Mouse (Mus musculus): ENCODE results near the gene Nipsnap3b. TPM values are rescaled to one million over a fixed set of nuclear protein-coding genes. Genes with fewer than 3 reads are reported as not detected.

Nipsnap3b gene
- 27.9 and 34.0 TPM in 2 replicates for polyA plus RNA-seq (2015; fragmentation: Nextera tagmentation; extraction: Ambion mirVana)

GRCm38 (mm10) chr4:53011732-53012361, at the start of gene Nipsnap3b:
Gene Nipsnap3b (plus strand): TSS chr4:53011880.
- Histone ChIP-seq H3K9ac (ENCODE audit: low read depth, low read length) (peak within 1 kb of the TSS; percentile 85), H3K4me2 (ENCODE audit: low read depth, low read length) (peak within 1 kb of the TSS; percentile 76), H3K36me3 (ENCODE audit: control insufficient read depth, insufficient read depth) (peaks cover 13% of the 10 kb centered on the region), H3K27me3 (ENCODE audit: control insufficient read depth, insufficient read depth, low read depth, low read length) (no peaks in the 10 kb centered on the region), H3K9me3 (replicated peaks; ENCODE audit: control insufficient read depth, low read length) (no peaks in the 10 kb centered on the region), H3K4me3 (ENCODE audit: low read depth, low read length) (peak within 1 kb of the TSS; percentile 86), H3K27ac (ENCODE audit: low read length) (peak within 1 kb of the TSS; percentile 84), H3K4me1 (ENCODE audit: control insufficient read depth, low read depth, low read length) (peaks cover 7% of the 10 kb centered on the region)
- peak; percentile 96 for ATAC-seq (ENCODE audit: low read depth)
- WGBS (ENCODE audit: insufficient replicate concordance) = under 1% methylated on average over 63 of the region's 63 CpGs

DNA sequence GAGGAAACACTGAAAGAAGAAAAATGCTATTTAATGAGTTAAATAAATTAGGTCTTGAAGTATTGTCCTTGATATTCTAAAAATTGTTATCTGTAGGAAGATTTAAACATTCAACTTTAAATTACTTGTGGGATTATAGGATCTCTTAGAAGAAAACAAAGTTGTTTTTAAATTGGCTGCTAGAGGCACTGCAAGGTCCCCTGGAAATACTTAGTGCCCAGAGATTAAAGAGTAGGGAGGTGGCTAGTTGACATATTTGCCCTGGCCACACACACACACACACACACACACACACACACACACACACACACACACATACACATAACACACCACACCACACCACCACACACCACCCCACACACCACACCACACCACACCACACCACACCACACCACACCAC, 47.4 kb upstream of the Nipsnap3b start, which contains the start of gene Olfr270:
TSS of gene Olfr270 (plus strand) at position 301 of the 400 bp plus-strand sequence.
- Histone ChIP-seq H3K4me3 (ENCODE audit: low read depth, low read length) (no peak within 1 kb of the TSS), H3K4me2 (ENCODE audit: low read depth, low read length) (no peak within 1 kb of the TSS), H3K9me3 (replicated peaks; ENCODE audit: control insufficient read depth, low read length) (no peaks in the 10 kb centered on the region), H3K36me3 (ENCODE audit: control insufficient read depth, insufficient read depth) (no peaks in the 10 kb centered on the region), H3K4me1 (ENCODE audit: control insufficient read depth, low read depth, low read length) (no peaks in the 10 kb centered on the region), H3K9ac (ENCODE audit: low read depth, low read length) (no peak within 1 kb of the TSS), H3K27me3 (ENCODE audit: control insufficient read depth, insufficient read depth, low read depth, low read length) (no peaks in the 10 kb centered on the region), H3K27ac (ENCODE audit: low read length) (no peak within 1 kb of the TSS)
- no peak for ATAC-seq (ENCODE audit: low read depth)

- Histone ChIP-seq H3K4me2 (ENCODE audit: low read depth, low read length) (no peak overlapping the region), H3K27ac (ENCODE audit: low read length) (no peak overlapping the region), H3K4me1 (ENCODE audit: control insufficient read depth, low read depth, low read length) (no peaks in the 10 kb centered on the region), H3K36me3 (ENCODE audit: control insufficient read depth, insufficient read depth) (no peaks in the 10 kb centered on the region), H3K9me3 (replicated peaks; ENCODE audit: control insufficient read depth, low read length) (no peaks in the 10 kb centered on the region), H3K27me3 (ENCODE audit: control insufficient read depth, insufficient read depth, low read depth, low read length) (no peaks in the 10 kb centered on the region), H3K4me3 (ENCODE audit: low read depth, low read length) (no peak overlapping the region), H3K9ac (ENCODE audit: low read depth, low read length) (no peak overlapping the region)
- WGBS (ENCODE audit: insufficient replicate concordance) = 50% methylated on average over 2 of the region's 2 CpGs
- no peak for ATAC-seq (ENCODE audit: low read depth)
Observed at GRCm38 (mm10) chr4:52985216-52985615, 26.5 kb upstream of the Nipsnap3b start.

- no peaks in the 10 kb centered on the region for H3K36me3 ChIP-seq (ENCODE audit: control insufficient read depth, insufficient read depth)
- no peak overlapping the region for H3K4me2 ChIP-seq (ENCODE audit: low read depth, low read length)
- no peaks in the 10 kb centered on the region for H3K4me1 ChIP-seq (ENCODE audit: control insufficient read depth, low read depth, low read length)
- no peak overlapping the region for H3K4me3 ChIP-seq (ENCODE audit: low read depth, low read length)
- H3K9ac ChIP-seq (ENCODE audit: low read depth, low read length) = no peak overlapping the region
- WGBS (ENCODE audit: insufficient replicate concordance) = 63% methylated on average over 2 of the region's 2 CpGs
- H3K27me3 ChIP-seq (ENCODE audit: control insufficient read depth, insufficient read depth, low read depth, low read length) = no peaks in the 10 kb centered on the region
- no peak for ATAC-seq (ENCODE audit: low read depth)
- H3K9me3 ChIP-seq (replicated peaks; ENCODE audit: control insufficient read depth, low read length) = no peaks in the 10 kb centered on the region
- no peak overlapping the region for H3K27ac ChIP-seq (ENCODE audit: low read length)
Observed at GRCm38 (mm10) chr4:52986266-52986665, 25.4 kb upstream of the Nipsnap3b start.

- Histone ChIP-seq H3K27me3 (ENCODE audit: control insufficient read depth, insufficient read depth, low read depth, low read length) (no peaks in the 10 kb centered on the region), H3K4me1 (ENCODE audit: control insufficient read depth, low read depth, low read length) (no peaks in the 10 kb centered on the region), H3K9me3 (replicated peaks; ENCODE audit: control insufficient read depth, low read length) (no peaks in the 10 kb centered on the region), H3K36me3 (ENCODE audit: control insufficient read depth, insufficient read depth) (no peaks in the 10 kb centered on the region), H3K27ac (ENCODE audit: low read length) (no peak within 1 kb of the TSS), H3K4me2 (ENCODE audit: low read depth, low read length) (no peak within 1 kb of the TSS), H3K4me3 (ENCODE audit: low read depth, low read length) (no peak within 1 kb of the TSS), H3K9ac (ENCODE audit: low read depth, low read length) (no peak within 1 kb of the TSS)
- no peak for ATAC-seq (ENCODE audit: low read depth)
- 27% methylated on average over 12 of the region's 12 CpGs for WGBS (ENCODE audit: insufficient replicate concordance)
Observed at GRCm38 (mm10) chr4:52989248-52989647, 22.4 kb upstream of the Nipsnap3b start, which contains the start of gene Nipsnap3a. Gene Nipsnap3a (plus strand): TSS chr4:52989272.

DNA sequence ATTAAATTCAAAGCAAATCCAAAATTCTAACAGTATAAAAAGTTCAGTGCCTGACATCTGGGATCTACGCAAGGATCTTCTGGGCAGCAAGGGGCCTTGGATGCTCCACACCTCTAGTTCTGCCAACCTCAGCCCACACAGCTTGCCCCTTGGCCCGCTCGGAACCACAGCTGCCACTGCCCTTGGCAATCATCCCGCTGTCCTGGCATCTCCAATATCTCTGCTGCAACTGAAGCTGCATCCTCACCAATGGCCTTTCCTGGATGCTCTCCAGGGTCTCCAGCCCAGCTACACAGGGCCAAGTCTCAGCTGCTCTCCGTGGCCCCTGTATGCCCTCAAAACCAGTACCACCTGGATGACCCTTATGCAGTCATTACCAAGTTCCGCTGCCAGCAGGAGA, 12.2 kb upstream of the Nipsnap3b start:
- ATAC-seq (ENCODE audit: low read depth) = no peak
- 77% methylated on average over 6 of the region's 6 CpGs for WGBS (ENCODE audit: insufficient replicate concordance)
- Histone ChIP-seq H3K27ac (ENCODE audit: low read length) (no peak overlapping the region), H3K4me1 (ENCODE audit: control insufficient read depth, low read depth, low read length) (no peaks in the 10 kb centered on the region), H3K36me3 (ENCODE audit: control insufficient read depth, insufficient read depth) (no peaks in the 10 kb centered on the region), H3K4me2 (ENCODE audit: low read depth, low read length) (no peak overlapping the region), H3K27me3 (ENCODE audit: control insufficient read depth, insufficient read depth, low read depth, low read length) (no peaks in the 10 kb centered on the region), H3K9me3 (replicated peaks; ENCODE audit: control insufficient read depth, low read length) (no peaks in the 10 kb centered on the region), H3K4me3 (ENCODE audit: low read depth, low read length) (no peak overlapping the region), H3K9ac (ENCODE audit: low read depth, low read length) (no peak overlapping the region)

DNA sequence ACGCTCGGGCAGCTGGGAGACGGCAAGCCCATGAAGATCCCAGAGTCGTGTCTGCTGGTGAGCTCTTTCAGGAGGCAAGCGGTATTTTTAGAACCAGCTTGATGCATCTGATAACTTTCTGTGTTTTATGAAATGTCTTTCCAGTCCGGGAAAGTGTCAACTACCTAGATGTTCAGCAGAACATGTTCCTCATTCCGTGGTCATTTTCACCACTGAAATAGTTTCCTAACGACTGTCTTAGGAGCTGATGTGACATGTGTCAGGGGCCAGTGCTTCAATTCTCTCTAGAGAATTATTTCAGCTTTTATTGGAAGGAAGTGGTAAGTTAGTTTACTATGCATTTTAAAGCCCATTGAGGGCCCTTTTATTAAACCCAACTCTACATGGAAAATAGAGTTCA, 11.5 kb upstream of the Nipsnap3b start:
- Histone ChIP-seq H3K27me3 (ENCODE audit: control insufficient read depth, insufficient read depth, low read depth, low read length) (no peaks in the 10 kb centered on the region), H3K4me1 (ENCODE audit: control insufficient read depth, low read depth, low read length) (no peaks in the 10 kb centered on the region), H3K4me3 (ENCODE audit: low read depth, low read length) (no peak overlapping the region), H3K36me3 (ENCODE audit: control insufficient read depth, insufficient read depth) (no peaks in the 10 kb centered on the region), H3K4me2 (ENCODE audit: low read depth, low read length) (no peak overlapping the region), H3K9ac (ENCODE audit: low read depth, low read length) (no peak overlapping the region), H3K9me3 (replicated peaks; ENCODE audit: control insufficient read depth, low read length) (no peaks in the 10 kb centered on the region), H3K27ac (ENCODE audit: low read length) (no peak overlapping the region)
- ATAC-seq (ENCODE audit: low read depth) = no peak
- 22% methylated on average over 8 of the region's 8 CpGs for WGBS (ENCODE audit: insufficient replicate concordance)

- Histone ChIP-seq H3K4me3 (ENCODE audit: low read depth, low read length) (no peak overlapping the region), H3K9me3 (replicated peaks; ENCODE audit: control insufficient read depth, low read length) (no peaks in the 10 kb centered on the region), H3K4me2 (ENCODE audit: low read depth, low read length) (no peak overlapping the region), H3K27me3 (ENCODE audit: control insufficient read depth, insufficient read depth, low read depth, low read length) (no peaks in the 10 kb centered on the region), H3K9ac (ENCODE audit: low read depth, low read length) (no peak overlapping the region), H3K27ac (ENCODE audit: low read length) (no peak overlapping the region), H3K36me3 (ENCODE audit: control insufficient read depth, insufficient read depth) (no peaks in the 10 kb centered on the region), H3K4me1 (ENCODE audit: control insufficient read depth, low read depth, low read length) (peaks cover 7% of the 10 kb centered on the region)
- WGBS (ENCODE audit: insufficient replicate concordance) = 53% methylated on average over 4 of the region's 4 CpGs
- no peak for ATAC-seq (ENCODE audit: low read depth)
Observed at GRCm38 (mm10) chr4:53009183-53009582, 2.5 kb upstream of the Nipsnap3b start.

DNA sequence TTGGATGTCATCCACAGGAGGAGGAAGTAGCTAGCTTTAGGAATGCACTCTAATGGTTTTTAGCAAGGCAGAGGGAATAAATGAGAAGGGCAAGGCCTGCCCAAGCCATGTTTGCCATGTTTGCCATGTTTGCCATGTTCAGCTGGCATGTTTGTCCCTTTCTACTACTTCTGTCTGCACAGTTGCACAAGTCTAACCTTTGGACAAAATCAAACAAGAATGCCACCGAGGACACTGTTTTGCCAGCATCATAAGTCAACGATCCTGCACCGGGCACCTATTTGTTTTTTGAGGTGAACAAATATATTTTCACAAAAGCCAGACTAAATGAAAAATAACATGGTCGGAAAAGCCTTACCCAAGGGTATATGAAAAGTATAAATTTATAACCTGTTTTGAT, 1.8 kb upstream of the Nipsnap3b start:
- H3K27ac ChIP-seq (ENCODE audit: low read length) = no peak overlapping the region
- H3K4me1 ChIP-seq (ENCODE audit: control insufficient read depth, low read depth, low read length) = peaks cover 7% of the 10 kb centered on the region
- 62% methylated on average over 4 of the region's 4 CpGs for WGBS (ENCODE audit: insufficient replicate concordance)
- no peak overlapping the region for H3K9ac ChIP-seq (ENCODE audit: low read depth, low read length)
- H3K9me3 ChIP-seq (replicated peaks; ENCODE audit: control insufficient read depth, low read length) = no peaks in the 10 kb centered on the region
- no peak overlapping the region for H3K4me2 ChIP-seq (ENCODE audit: low read depth, low read length)
- H3K36me3 ChIP-seq (ENCODE audit: control insufficient read depth, insufficient read depth) = peaks cover under 1% of the 10 kb centered on the region; the same call in 1 of the 2 replicates
- ATAC-seq (ENCODE audit: low read depth) = no peak
- H3K4me3 ChIP-seq (ENCODE audit: low read depth, low read length) = no peak overlapping the region
- H3K27me3 ChIP-seq (ENCODE audit: control insufficient read depth, insufficient read depth, low read depth, low read length) = no peaks in the 10 kb centered on the region

Measured in liver, embryonic 16.5 days (tissue).